Mouse (Mus musculus) heart, adult 8-10 months (tissue): Measurements from ENCODE around the gene Zfp114. TPM values are rescaled to one million over a fixed set of nuclear protein-coding genes. Genes with fewer than 3 reads are reported as not detected.

Experiments used
- total RNA-seq, 4 experiments: library from RNA; stranded (reverse); gene quantifications; 2 replicates each; pipeline ENCODE4 v1.2.4; 2022

The Zfp114 gene
- total RNA-seq, 4 experiments from 2014 or later, result 0.11 to 0.13 TPM; not detected in 2

Other genes with a start within 250 kb of the Zfp114 start
- not detected for gene Vmn1r179, start 248.1 kb upstream of the Zfp114 start, total RNA-seq
- gene Vmn1r180, start 224.4 kb upstream of the Zfp114 start, total RNA-seq, result not detected
- not detected for gene Vmn1r181, start 200.4 kb upstream of the Zfp114 start, total RNA-seq
- not detected for gene V1rd19, start 173.4 kb upstream of the Zfp114 start, total RNA-seq
- gene Vmn1r183, start 121.8 kb upstream of the Zfp114 start, total RNA-seq, result not detected
- 10 to 100 TPM; 12.7 to 16.9 (median 16.1) TPM for gene Zfp180, start 93.1 kb upstream of the Zfp114 start, total RNA-seq
- gene Zfp112, start 62.7 kb upstream of the Zfp114 start, total RNA-seq, result 1 to 10 TPM; 2.8 to 3.9 (median 3.2) TPM
- gene Zfp235, start 40.9 kb upstream of the Zfp114 start, total RNA-seq, result 1 to 10 TPM; 4.0 to 5.5 (median 4.5) TPM
- 1 to 10 TPM; 1.8 to 4.3 (median 3.4) TPM for gene Zfp111, start 36.4 kb downstream of the Zfp114 start, total RNA-seq
- gene Zfp109, start 62.5 kb downstream of the Zfp114 start, total RNA-seq, result 1 to 10 TPM; 1.7 to 2.0 (median 1.9) TPM
- gene Zfp108, start 79.7 kb downstream of the Zfp114 start, total RNA-seq, result 1 to 10 TPM; 1.4 to 1.8 (median 1.5) TPM
- gene Zfp93, start 95.4 kb downstream of the Zfp114 start, total RNA-seq, result 1 to 10 TPM; 3.5 to 7.4 (median 4.0) TPM
- 1 to 10 TPM; 3.0 to 5.1 (median 3.7) TPM for gene Zfp61, start 126.2 kb downstream of the Zfp114 start, total RNA-seq
- 1 to 10 TPM; 1.1 to 2.8 (median 2.1) TPM for gene Zfp94, start 141.6 kb downstream of the Zfp114 start, total RNA-seq
- gene Tescl, start 158.9 kb downstream of the Zfp114 start, total RNA-seq, result under 1 TPM in 1 of 4 experiments, not detected in 3; 0.50 TPM
- not detected for gene Lypd5, start 174.1 kb downstream of the Zfp114 start, total RNA-seq
- gene Kcnn4, start 195.2 kb downstream of the Zfp114 start, total RNA-seq, result 1 to 10 TPM in 1 of 4 experiments, under 1 TPM in 3; 0.44 to 1.3 (median 0.69) TPM
- 1 to 10 TPM; 5.9 to 8.3 (median 8.0) TPM for gene Smg9, start 224.6 kb downstream of the Zfp114 start, total RNA-seq